Mouse (Mus musculus) adipose tissue, adult 10 weeks (tissue): ENCODE results near the gene AV320801. TPM values are rescaled to one million over a fixed set of nuclear protein-coding genes. Genes with fewer than 3 reads are reported as not detected.

Experiments used
- polyA plus RNA-seq: library from polyadenylated mRNA; stranded (reverse); fragments of 350-450 nt; fragmentation: Illumina TruSeq; extraction: RNeasy Lipid Tissue Mini Kit (QIAGEN cat#74804); gene quantifications from one replicate; pipeline ENCODE4 v1.2.3, GENCODE M21; 2014; ENCODE audit warnings: low read depth, low replicate concordance

The AV320801 gene
- polyA plus RNA-seq: not detected

DNA sequence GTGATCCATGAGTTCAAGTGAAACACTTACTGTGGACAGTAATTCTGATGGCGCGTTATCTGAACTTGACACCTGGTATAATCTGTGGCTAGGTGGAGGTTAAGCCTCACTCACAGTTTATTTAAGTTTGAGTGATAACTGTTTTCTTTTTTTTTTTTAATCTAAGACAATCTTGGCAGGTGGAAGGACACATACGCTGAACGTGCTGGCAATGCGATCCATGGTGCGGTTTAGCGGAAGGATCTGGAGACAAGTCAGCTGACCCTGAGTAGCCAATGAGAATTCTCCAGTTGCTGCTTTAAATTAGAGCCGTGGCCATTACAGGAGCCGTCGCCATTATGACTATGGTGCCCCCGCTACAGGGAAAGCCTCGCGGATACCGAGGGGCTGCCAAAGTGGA is at the start of gene AV320801:
Gene AV320801, plus strand, starts transcription at position 301 of the 400 bp plus-strand sequence.

Other genes with a start within 250 kb of the AV320801 start
- 0.10 TPM for gene Pramel3, start 192.3 kb upstream of the AV320801 start, polyA plus RNA-seq
- gene Gm5128, start 121.3 kb upstream of the AV320801 start, polyA plus RNA-seq: not detected
- 0.17 TPM for gene Gm7903, start 60.8 kb upstream of the AV320801 start, polyA plus RNA-seq
- 0.20 TPM for gene Nxf7, start 104.2 kb downstream of the AV320801 start, polyA plus RNA-seq
- gene Prame, start 133.1 kb downstream of the AV320801 start, polyA plus RNA-seq: 0.22 TPM
- gene Tcp11x2, start 199.2 kb downstream of the AV320801 start, polyA plus RNA-seq: 1.1 TPM
- gene Tmsb15a, start 230.7 kb downstream of the AV320801 start, polyA plus RNA-seq: 5.8 TPM
- gene Armcx5, start 248.1 kb downstream of the AV320801 start, polyA plus RNA-seq: 10.9 TPM
- gene Gprasp1, start 248.1 kb downstream of the AV320801 start, polyA plus RNA-seq: 33.4 TPM